Mouse (Mus musculus) CH12.LX (cell line): Measurements from ENCODE around the gene Tmem218.

Experiments used
- BHLHE40 ChIP-seq: IDR thresholded peaks from 2 replicates; pipeline ENCODE4 v1.6.1; 2011; ENCODE audit warnings: mild to moderate bottlenecking, low read depth, low read length, improper control_type of control experiment
- CTCF ChIP-seq, 2 experiments: IDR thresholded peaks in 1 of 2; conservative IDR thresholded peaks in 1 of 2; 2 replicates each; pipeline ENCODE4 v1.5.1; 2011 to 2012; ENCODE audit warnings: low read depth in 2 of 2, low read length in 2 of 2, improper control_type of control experiment in 1 of 2, inconsistent platforms in 1 of 2, mild to moderate bottlenecking in 1 of 2, moderate library complexity in 1 of 2
- EP300 ChIP-seq: IDR thresholded peaks from 2 replicates; pipeline ENCODE4 v1.6.1; 2011; ENCODE audit warnings: low read length, improper control_type of control experiment
- ETS1 ChIP-seq: conservative IDR thresholded peaks from 2 replicates; pipeline ENCODE4 v1.6.1; 2012; ENCODE audit warnings: low read depth, mild to moderate bottlenecking, inconsistent platforms, low read length, improper control_type of control experiment, moderate library complexity
- MXI1 ChIP-seq: IDR thresholded peaks from 2 replicates; pipeline ENCODE4 v1.6.1; 2011; ENCODE audit warnings: mild to moderate bottlenecking, low read depth, low read length, improper control_type of control experiment
- NRF1 ChIP-seq: IDR thresholded peaks from 2 replicates; pipeline ENCODE4 v1.6.1; 2014; ENCODE audit warnings: low read depth, mild to moderate bottlenecking, inconsistent platforms, low read length, improper control_type of control experiment, moderate library complexity
- POLR2A ChIP-seq: IDR thresholded peaks from 2 replicates; pipeline ENCODE4 v1.6.1; 2011; ENCODE audit warnings: low read depth, mild to moderate bottlenecking, improper control_type of control experiment, low read length
- SIN3A ChIP-seq: IDR thresholded peaks from 2 replicates; pipeline ENCODE4 v1.6.1; 2012; ENCODE audit warnings: low read length, improper control_type of control experiment, inconsistent platforms
- TBP ChIP-seq: conservative IDR thresholded peaks from 2 replicates; pipeline ENCODE4 v1.6.1; 2011; ENCODE audit warnings: low read depth, low read length, improper control_type of control experiment

GRCm38 (mm10) chr9:37255149-37255888 is 47.3 kb downstream of the Tmem218 start, which contains the start of gene Slc37a2:
- peak; percentile 89 for TF ChIP-seq TBP
- peak; percentile 60 for TF ChIP-seq ETS1
- peak; percentile 61 for TF ChIP-seq NRF1
- TF ChIP-seq POLR2A, result peak; percentile 51
- peak; percentile 79 for TF ChIP-seq EP300
- peak; percentile 23; the same call in 1 of the 2 replicates for TF ChIP-seq BHLHE40
- peak in 1 of 2 experiments; percentile 0; a peak in 1 of 4 replicates for TF ChIP-seq CTCF (conservative IDR thresholded peaks at IDR 0.05 in 1 of 2, IDR thresholded peaks at IDR 0.05 in 1 of 2; ENCODE audit: low read depth in 2 of 2, low read length in 2 of 2)
- TF ChIP-seq MXI1, result no peak
- TF ChIP-seq SIN3A, result peak; percentile 82; the same call in 1 of the 2 replicates
